Mouse (Mus musculus) testis, adult 2 months (tissue): ENCODE measurements around the gene Wars2.

ENCODE experiments used
- CTCF ChIP-seq: fragments of 200-500 bp; IDR thresholded peaks from 2 replicates; pipeline ENCODE4 v1.5.1; 2012; ENCODE audit warnings: low read depth, mild to moderate bottlenecking, inconsistent platforms, low read length, moderate library complexity; ENCODE audit not compliant: control insufficient read depth, insufficient read depth, insufficient replicate concordance
- POLR2A ChIP-seq: fragments of 200-500 bp; IDR thresholded peaks from 2 replicates; pipeline ENCODE4 v1.6.1; 2012; ENCODE audit warnings: low read depth, mild to moderate bottlenecking, inconsistent platforms, low read length, moderate library complexity; ENCODE audit not compliant: control insufficient read depth

DNA sequence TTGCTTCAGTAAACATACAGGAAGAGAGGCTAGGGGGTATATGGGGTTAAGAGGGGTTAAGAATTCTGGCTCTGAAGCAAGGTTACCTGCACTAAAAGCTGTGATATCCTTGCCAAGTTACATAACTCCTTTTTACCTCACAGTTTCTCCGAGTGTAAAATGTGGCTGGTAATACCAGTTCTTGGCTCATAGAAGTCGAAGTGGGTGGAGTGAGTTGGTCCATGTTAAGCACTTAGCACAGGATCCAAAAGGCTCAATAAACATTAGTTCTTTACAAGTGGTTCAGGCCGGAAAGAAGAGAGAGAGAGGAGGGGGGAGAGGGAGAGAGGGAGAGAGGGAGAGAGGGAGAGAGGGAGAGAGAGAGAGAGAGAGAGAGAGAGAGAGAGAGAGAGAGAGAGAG, 104.5 kb downstream of the Wars2 start:
- no peak for TF ChIP-seq POLR2A
- TF ChIP-seq CTCF, result no peak
